Mouse (Mus musculus): ENCODE measurements around the gene Dip2b.

DNA sequence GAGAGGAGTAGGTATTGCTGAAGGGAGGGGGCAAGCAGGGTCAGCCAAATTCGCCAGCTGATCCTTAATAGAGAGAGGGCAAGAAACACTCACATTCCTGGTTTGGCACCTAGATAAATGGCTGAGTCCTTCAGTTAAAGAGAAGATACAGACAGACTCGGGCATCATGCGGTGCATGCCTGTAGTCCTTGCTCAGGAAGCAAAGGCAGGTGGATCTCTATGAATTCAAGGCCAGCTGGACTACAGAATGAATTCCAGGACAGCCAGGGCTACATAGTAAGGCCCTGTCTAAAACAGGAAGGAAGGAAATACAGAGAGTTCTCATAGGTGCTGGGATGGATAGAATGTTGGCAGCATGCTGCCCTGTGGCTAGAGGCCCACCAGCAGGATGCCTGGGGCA, 128.0 kb downstream of the Dip2b start:
- no peak for TF ChIP-seq CTCF (conservative IDR thresholded peaks at IDR 0.05; ENCODE audit: low read length)
- TF ChIP-seq POU5F1 (IDR thresholded peaks at IDR 0.05; ENCODE audit: borderline replicate concordance, low read length), result no peak
- TF ChIP-seq NANOG (IDR thresholded peaks at IDR 0.05; ENCODE audit: borderline replicate concordance, low read length), result no peak

All from E14TG2a.4 (cell line).